ENCODE assay signal across 9 mouse cellular contexts in genomic region chr6:136620361-136621139, GRCm38 (mm10). TPM values are rescaled to one million over a fixed set of nuclear protein-coding genes. Genes with fewer than 3 reads are reported as not detected.
DNase-seq lines count a peak whose midpoint lies in the region; ATAC-seq and TF ChIP-seq lines count a peak whose summit lies in the region.
"Had no signal": no experiment of that assay in that cellular context is flagged by ENCODE, and none has a peak within 500 bp of the region (broad histone marks: within the 10 kb centered on the region; RNA-seq: fewer than 3 reads in every experiment).

No protein-coding gene starts in this region.

- 49% methylated on average over 17 of the region's 17 CpGs for WGBS in forebrain, embryonic 15.5 days
- WGBS in lung, adult 2 months = 39% methylated on average over 17 of the region's 17 CpGs

- H3K4me3 ChIP-seq in MEL (ENCODE audit: control insufficient read depth in 1 of 2, insufficient read depth in 1 of 2, low read depth in 2 of 2, low read length in 2 of 2) = no peak overlapping the region
- H3K4me3 ChIP-seq in forebrain, embryonic 15.5 days = no peak overlapping the region
- no peak overlapping the region for H3K4me3 ChIP-seq in lung, adult 2 months (replicated peaks; ENCODE audit: extremely low read depth, low read depth, low read length)
- H3K4me3 ChIP-seq: megakaryocyte, embryonic 14.5 days had no signal

- no peak overlapping the region for H3K27ac ChIP-seq in MEL (ENCODE audit: control insufficient read depth, low read depth, low read length)
- H3K27ac ChIP-seq in forebrain, embryonic 15.5 days (replicated peaks) = no peak overlapping the region

- H3K36me3 ChIP-seq in MEL (ENCODE audit: control insufficient read depth in 1 of 2, insufficient read depth in 2 of 2, low read length in 2 of 2) = no peaks in the 10 kb centered on the region
- no peaks in the 10 kb centered on the region for H3K36me3 ChIP-seq in forebrain, embryonic 15.5 days

- peak; percentile 88 for DNase-seq in MEL (ENCODE audit: low read depth, low spot score)
- peak; percentile 77 for DNase-seq in cerebellum, adult 18-20 months
- peak; percentile 19 for DNase-seq in heart, postnatal 25 days (ENCODE audit: low spot score)
- DNase-seq in layer of hippocampus, adult 11-12 months (ENCODE audit: low spot score) = peak; percentile 90
- peak; percentile 75 for DNase-seq in lung, adult 2 months
- DNase-seq in retina, postnatal 1 day = peak; percentile 89
- DNase-seq in thymus, postnatal 36 days = peak; percentile 73 to 78

- TF ChIP-seq EP300 in MEL (IDR thresholded peaks at IDR 0.05; ENCODE audit: low read depth in 1 of 2, low read length in 2 of 2) = no peak

- H3K4me1 ChIP-seq in MEL (ENCODE audit: control insufficient read depth in 1 of 2, insufficient read depth in 2 of 2, low read length in 2 of 2) = no peaks in the 10 kb centered on the region
- no peaks in the 10 kb centered on the region for H3K4me1 ChIP-seq in forebrain, embryonic 15.5 days
- H3K4me1 ChIP-seq in lung, adult 2 months (ENCODE audit: control insufficient read depth, insufficient read depth, low read length) = no peaks in the 10 kb centered on the region
- H3K4me1 ChIP-seq: megakaryocyte, embryonic 14.5 days had no signal

- H3K79me2 ChIP-seq in MEL (ENCODE audit: control insufficient read depth, insufficient read depth, low read length, poor library complexity) = no peaks in the 10 kb centered on the region

- intact Hi-C loops in heart, postnatal 25 days (cut with DNase I) = loop anchor here (1.0 to 5.0 kb wide), 4 partner anchors 100 to 362 kb away; no protein-coding TSS in a partner anchor

- ATAC-seq in forebrain, embryonic 15.5 days (replicated peaks) = 0 out of 2 replicates have a peak, but pooled peaks have one; percentile 19

- TF ChIP-seq POLR2A in MEL (IDR thresholded peaks at IDR 0.05; ENCODE audit: control insufficient read depth in 1 of 2, insufficient read depth in 1 of 2, low read depth in 1 of 2, low read length in 2 of 2, poor library complexity in 1 of 2) = no peak
- no peak for TF ChIP-seq POLR2A in lung, adult 2 months (IDR thresholded peaks at IDR 0.05; ENCODE audit: borderline replicate concordance, extremely low read depth, low read depth, low read length)

- TF ChIP-seq CTCF in MEL (IDR thresholded peaks at IDR 0.05 in 2 of 3, conservative IDR thresholded peaks at IDR 0.05 in 1 of 3; ENCODE audit: control insufficient read depth in 1 of 3, insufficient read depth in 1 of 3, low read depth in 2 of 3, low read length in 3 of 3, poor library complexity in 1 of 3, severe bottlenecking in 1 of 3) = peak; percentile 51 to 69 (median 69)
- TF ChIP-seq CTCF in lung, adult 2 months (IDR thresholded peaks at IDR 0.05; ENCODE audit: insufficient read depth, low read length) = peak; percentile 68

- no peaks in the 10 kb centered on the region for H3K9me3 ChIP-seq in MEL (replicated peaks; ENCODE audit: insufficient read depth, low read length)
- H3K9me3 ChIP-seq in forebrain, embryonic 15.5 days = no peaks in the 10 kb centered on the region
- H3K9me3 ChIP-seq: megakaryocyte, embryonic 14.5 days had no signal

- no peak overlapping the region for H3K4me2 ChIP-seq in forebrain, embryonic 15.5 days (replicated peaks)

- TF ChIP-seq RAD21 in MEL (IDR thresholded peaks at IDR 0.05; ENCODE audit: low read depth, low read length) = peak; percentile 70

- H3K9ac ChIP-seq in MEL (ENCODE audit: control insufficient read depth, low read depth, low read length, poor library complexity, severe bottlenecking) = no peak overlapping the region
- no peak overlapping the region for H3K9ac ChIP-seq in forebrain, embryonic 15.5 days (replicated peaks)

- no peaks in the 10 kb centered on the region for H3K27me3 ChIP-seq in MEL (ENCODE audit: control insufficient read depth in 1 of 2, insufficient read depth in 2 of 2, low read length in 2 of 2)
- H3K27me3 ChIP-seq in forebrain, embryonic 15.5 days = no peaks in the 10 kb centered on the region
- H3K27me3 ChIP-seq: megakaryocyte, embryonic 14.5 days had no signal

TF ChIP-seq in MEL, 35 proteins besides CTCF, POLR2A, EP300 and RAD21:
- TF ChIP-seq POLR2AphosphoS5 (IDR thresholded peaks at IDR 0.05; ENCODE audit: borderline replicate concordance, low read depth, low read length) = no peak
- no peak for TF ChIP-seq JUND (IDR thresholded peaks at IDR 0.05; ENCODE audit: low read depth, low read length)
- TF ChIP-seq NELFE (IDR thresholded peaks at IDR 0.05; ENCODE audit: low read depth, low read length) = no peak
- no peak for TF ChIP-seq UBTF (IDR thresholded peaks at IDR 0.05; ENCODE audit: borderline replicate concordance, insufficient read depth, low read depth, low read length)
- peak; percentile 80 for TF ChIP-seq SMC3 (IDR thresholded peaks at IDR 0.05; ENCODE audit: low read depth, low read length)
- no peak for TF ChIP-seq E2F4 (IDR thresholded peaks at IDR 0.05; ENCODE audit: borderline replicate concordance, low read depth, low read length)
- TF ChIP-seq ETS1 (IDR thresholded peaks at IDR 0.05; ENCODE audit: low read depth, low read length) = no peak
- TF ChIP-seq ZC3H11A (IDR thresholded peaks at IDR 0.05; ENCODE audit: low read depth, low read length) = peak; percentile 66
- TF ChIP-seq ZMIZ1 (IDR thresholded peaks at IDR 0.05; ENCODE audit: low read depth, low read length) = no peak
- no peak for TF ChIP-seq ELF1 (IDR thresholded peaks at IDR 0.05; ENCODE audit: low read depth, low read length)
- no peak for TF ChIP-seq GABPA (IDR thresholded peaks at IDR 0.05; ENCODE audit: low read depth, low read length)
- TF ChIP-seq TCF12 (IDR thresholded peaks at IDR 0.05; ENCODE audit: low read depth, low read length) = no peak
- TF ChIP-seq CHD2 (IDR thresholded peaks at IDR 0.05; ENCODE audit: low read length) = no peak
- no peak for TF ChIP-seq POLR2AphosphoS2 (IDR thresholded peaks at IDR 0.05; ENCODE audit: low read length)

RNA-seq across cellular contexts. Expression of gene Plbd1, which starts 41.2 kb away (rescaled TPM):
- total RNA-seq in MEL (2012; rRNA removed) = not detected in 2 replicates
- not detected for polyA plus RNA-seq in MEL (2012; ENCODE audit: insufficient read depth in 1 of 2, insufficient read length in 2 of 2, low read depth in 1 of 2, low replicate concordance in 2 of 2, missing spikeins in 1 of 2)
- polyA plus RNA-seq in forebrain, embryonic 15.5 days (2015; fragmentation: Nextera tagmentation; extraction: Ambion mirVana) = 0.29 and 0.34 TPM in 2 replicates
- total RNA-seq in heart, postnatal 25 days (2021) = 10 to 100 TPM; 36.5 to 39.9 TPM
- 24.8 and 25.8 TPM in 2 replicates for polyA plus RNA-seq in lung, adult 2 months (2012; rRNA removed)

Comparison
In these comparisons a context has a peak if more than half of its experiments do, and no peak if none do; other contexts are left out.
1. DNase-seq: peak in every context shown above with its lines; median percentile 90 in layer of hippocampus, adult 11-12 months; 89 in retina, postnatal 1 day; 88 in MEL; 77 in cerebellum, adult 18-20 months; 76 in thymus, postnatal 36 days; 75 in lung, adult 2 months; 19 in heart, postnatal 25 days.
2. RNA of gene Plbd1, which starts 41.2 kb away (polyA plus RNA-seq): 24.8 to 25.8 TPM in lung, adult 2 months; 0.29 to 0.34 TPM in forebrain, embryonic 15.5 days and not detected in MEL; every median in the first group is over 10 times any median in the second.